Mouse (Mus musculus): Measurements from ENCODE around the gene Zkscan16.

DNA sequence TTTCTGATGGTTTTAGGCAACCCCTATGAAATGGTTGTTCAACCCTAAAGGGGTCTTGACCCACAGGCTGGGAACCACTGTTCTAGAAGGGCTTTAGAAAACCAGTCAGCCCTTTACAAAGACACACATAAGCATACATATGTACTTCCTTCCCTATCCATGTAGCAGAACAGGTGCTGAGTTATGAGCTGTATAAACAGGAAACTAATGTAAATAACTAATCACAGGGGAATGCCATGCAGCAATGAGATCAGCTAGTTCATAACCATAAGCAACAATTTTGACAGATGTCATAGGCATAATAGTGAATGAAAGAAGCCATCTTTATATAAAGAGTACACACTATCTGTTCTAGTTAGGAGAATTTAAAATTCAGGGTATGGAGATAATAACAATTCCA is 1.8 kb upstream of the Zkscan16 start:
- no peak for TF ChIP-seq POLR2A (IDR thresholded peaks at IDR 0.05; ENCODE audit: insufficient read length, low read depth)
- TF ChIP-seq SRF (IDR thresholded peaks at IDR 0.05; ENCODE audit: control insufficient read depth, insufficient read length, low read depth), result no peak
- no peak for TF ChIP-seq E2F4 (IDR thresholded peaks at IDR 0.05; ENCODE audit: insufficient read depth)
- TF ChIP-seq MYOD1 (IDR thresholded peaks at IDR 0.05; ENCODE audit: control insufficient read depth in 1 of 3, insufficient read length in 2 of 3, low read depth in 2 of 3), result no peak
- TF ChIP-seq MYOG (IDR thresholded peaks at IDR 0.05; ENCODE audit: control insufficient read depth in 1 of 3, insufficient read depth in 1 of 3, insufficient read length in 2 of 3, low read depth in 2 of 3), result no peak
- no peak for TF ChIP-seq USF1 (IDR thresholded peaks at IDR 0.05; ENCODE audit: low read depth)
- TF ChIP-seq TCF12 (IDR thresholded peaks at IDR 0.05; ENCODE audit: insufficient read depth, poor library complexity, severe bottlenecking), result no peak
- TF ChIP-seq CEBPB (IDR thresholded peaks at IDR 0.05; ENCODE audit: insufficient read depth, poor library complexity, severe bottlenecking), result no peak

Measured in myocyte (in vitro differentiated cells).